Mouse (Mus musculus): ENCODE results near the gene Cdkn1a. TPM values are rescaled to one million over a fixed set of nuclear protein-coding genes. Genes with fewer than 3 reads are reported as not detected.

Gene Cdkn1a
- polyA plus RNA-seq, 1 experiment from 2014 or later: 64.4 TPM

Other genes with a start within 250 kb of the Cdkn1a start
- gene Pnpla1, start 232.6 kb upstream of the Cdkn1a start, polyA plus RNA-seq (2015; fragmentation: Nextera tagmentation; extraction: Ambion mirVana): not detected in 2 replicates
- 0.04 and 0.30 TPM in 2 replicates for gene 4930539E08Rik, start 175.7 kb upstream of the Cdkn1a start, polyA plus RNA-seq (2015; fragmentation: Nextera tagmentation; extraction: Ambion mirVana)
- 0.18 TPM in 1 of 2 replicates, not detected in the other for gene Pxt1, start 147.1 kb upstream of the Cdkn1a start, polyA plus RNA-seq (2015; fragmentation: Nextera tagmentation; extraction: Ambion mirVana)
- gene Kctd20, start 139.0 kb upstream of the Cdkn1a start, polyA plus RNA-seq (2015; fragmentation: Nextera tagmentation; extraction: Ambion mirVana): 51.0 and 59.3 TPM in 2 replicates
- 73.6 and 78.0 TPM in 2 replicates for gene Stk38, start 83.0 kb upstream of the Cdkn1a start, polyA plus RNA-seq (2015; fragmentation: Nextera tagmentation; extraction: Ambion mirVana)
- 318 and 332 TPM in 2 replicates for gene Srsf3, start 58.3 kb upstream of the Cdkn1a start, polyA plus RNA-seq (2015; fragmentation: Nextera tagmentation; extraction: Ambion mirVana)
- 0.66 and 3.1 TPM in 2 replicates for gene Rab44, start 23.2 kb downstream of the Cdkn1a start, polyA plus RNA-seq (2015; fragmentation: Nextera tagmentation; extraction: Ambion mirVana)
- gene Cpne5, start 147.2 kb downstream of the Cdkn1a start, polyA plus RNA-seq (2015; fragmentation: Nextera tagmentation; extraction: Ambion mirVana): 14.9 and 17.9 TPM in 2 replicates
- 86.8 and 107 TPM in 2 replicates for gene Ppil1, start 173.2 kb downstream of the Cdkn1a start, polyA plus RNA-seq (2015; fragmentation: Nextera tagmentation; extraction: Ambion mirVana)
- 91.1 and 96.0 TPM in 2 replicates for gene BC004004, start 177.8 kb downstream of the Cdkn1a start, polyA plus RNA-seq (2015; fragmentation: Nextera tagmentation; extraction: Ambion mirVana)
- gene Pi16, start 226.7 kb downstream of the Cdkn1a start, polyA plus RNA-seq (2015; fragmentation: Nextera tagmentation; extraction: Ambion mirVana): 4.3 and 5.8 TPM in 2 replicates